Mouse (Mus musculus): ENCODE measurements at regions not wholly inside any gene's neighbourhood (a gene's known extent, or its start where the extent isn't known, plus 50 kb on each side); places are given as distances from the start of the nearest gene placed in this dataset.
A peak's percentile ranks its signal among the peaks of the same experiment; 100 is the strongest.

- peak; percentile 76 for DNase-seq (ENCODE audit: low spot score)
Observed at GRCm38 (mm10) chr5:64498431-64498830, 304.8 kb upstream of the Klf3 start.

GRCm38 (mm10) chr5:64499131-64499530 is 304.1 kb upstream of the Klf3 start:
- DNase-seq (ENCODE audit: low spot score), result no peak

- DNase-seq (ENCODE audit: low spot score), result no peak
Observed at GRCm38 (mm10) chr5:64500413-64500812, 302.8 kb upstream of the Klf3 start.

- DNase-seq (ENCODE audit: low spot score), result no peak
Observed at GRCm38 (mm10) chr5:64500866-64501265, 302.3 kb upstream of the Klf3 start.

- no peak for DNase-seq (ENCODE audit: low spot score)
Observed at GRCm38 (mm10) chr5:64501746-64502145, 301.4 kb upstream of the Klf3 start.

GRCm38 (mm10) chr5:64503514-64503913 is 299.7 kb upstream of the Klf3 start:
- no peak for DNase-seq (ENCODE audit: low spot score)

GRCm38 (mm10) chr5:64504507-64504906 is 298.7 kb upstream of the Klf3 start:
- DNase-seq (ENCODE audit: low spot score), result no peak

GRCm38 (mm10) chr5:64505227-64505834 is 297.9 kb upstream of the Klf3 start:
- DNase-seq (ENCODE audit: low spot score), result peak; percentile 73

- DNase-seq (ENCODE audit: low spot score), result peak; percentile 86
Observed at GRCm38 (mm10) chr5:64505835-64506600, 297.2 kb upstream of the Klf3 start.

GRCm38 (mm10) chr5:64508565-64508964 is 294.6 kb upstream of the Klf3 start:
- no peak for DNase-seq (ENCODE audit: low spot score)

GRCm38 (mm10) chr5:64513155-64513945 is 289.8 kb upstream of the Klf3 start:
- no peak for DNase-seq (ENCODE audit: low spot score)

GRCm38 (mm10) chr5:64516115-64516665 is 287.0 kb upstream of the Klf3 start:
- no peak for DNase-seq (ENCODE audit: low spot score)

- DNase-seq (ENCODE audit: low spot score), result peak; percentile 66
Observed at GRCm38 (mm10) chr5:64517241-64517640, 285.9 kb upstream of the Klf3 start.

- no peak for DNase-seq (ENCODE audit: low spot score)
Observed at GRCm38 (mm10) chr5:64517835-64518234, 285.4 kb upstream of the Klf3 start.

- no peak for DNase-seq (ENCODE audit: low spot score)
Observed at GRCm38 (mm10) chr5:64519036-64519435, 284.2 kb upstream of the Klf3 start.

GRCm38 (mm10) chr5:64519731-64520130 is 283.5 kb upstream of the Klf3 start:
- no peak for DNase-seq (ENCODE audit: low spot score)

- DNase-seq (ENCODE audit: low spot score), result no peak
Observed at GRCm38 (mm10) chr5:64521401-64521800, 281.8 kb upstream of the Klf3 start.

GRCm38 (mm10) chr5:64521969-64522368 is 281.2 kb upstream of the Klf3 start:
- DNase-seq (ENCODE audit: low spot score), result peak; percentile 65

- DNase-seq (ENCODE audit: low spot score), result no peak
Observed at GRCm38 (mm10) chr5:64526521-64526920, 276.7 kb upstream of the Klf3 start.

- no peak for DNase-seq (ENCODE audit: low spot score)
Observed at GRCm38 (mm10) chr5:64527962-64528361, 275.2 kb upstream of the Klf3 start.

GRCm38 (mm10) chr5:64534371-64534770 is 268.8 kb upstream of the Klf3 start:
- no peak for DNase-seq (ENCODE audit: low spot score)

- no peak for DNase-seq (ENCODE audit: low spot score)
Observed at GRCm38 (mm10) chr5:64534947-64535346, 268.2 kb upstream of the Klf3 start.

All from thymus, postnatal 0 days (tissue).